Mouse (Mus musculus) heart, postnatal 10 days (tissue): Measurements from ENCODE around the gene Npcd. TPM values are rescaled to one million over a fixed set of nuclear protein-coding genes. Genes with fewer than 3 reads are reported as not detected.

Experiments used
- DNase-seq, 2 experiments: peaks; one replicate each; pipeline ENCODE4 v3.0.0; 2021
- intact Hi-C: fragments of 180-260 bp; cut with DNase I; formaldehyde crosslinking; loops from one replicate; pipeline ENCODE4 v1.15.1; 2025
- total RNA-seq, 2 experiments: library from RNA; stranded (reverse); gene quantifications; 2 replicates each; pipeline ENCODE4 v1.2.3; 2021

Npcd gene
- total RNA-seq, 2 experiments from 2014 or later = 0.74 to 1.8 TPM

- DNase-seq = peak; percentile 99
- intact Hi-C loops = no loop called here
These were observed 59.7 kb downstream of the Npcd start for GRCm38 (mm10) chr15:79774117-79775027.

GRCm38 (mm10) chr15:79770629-79771240, 63.3 kb downstream of the Npcd start:
- intact Hi-C loops = no loop called here
- no peak for DNase-seq

- intact Hi-C loops = no loop called here
These were observed 65.7 kb downstream of the Npcd start for GRCm38 (mm10) chr15:79768302-79768701.

GRCm38 (mm10) chr15:79767327-79767961, 66.6 kb downstream of the Npcd start:
- intact Hi-C loops = no loop called here
- DNase-seq = peak in 1 of 2 experiments; percentile 42

More at GRCm38 (mm10) chr15:79768302-79768701, 65.7 kb downstream of the Npcd start:
- DNase-seq = no peak

GRCm38 (mm10) chr15:79766586-79767071, 67.4 kb downstream of the Npcd start:
- DNase-seq = no peak
- intact Hi-C loops = no loop called here

GRCm38 (mm10) chr15:79766168-79766567, 67.9 kb downstream of the Npcd start:
- intact Hi-C loops = no loop called here

GRCm38 (mm10) chr15:79765361-79765760, 68.7 kb downstream of the Npcd start:
- peak in 1 of 2 experiments; percentile 47 for DNase-seq
- intact Hi-C loops = no loop called here

More at GRCm38 (mm10) chr15:79766168-79766567, 67.9 kb downstream of the Npcd start:
- no peak for DNase-seq

GRCm38 (mm10) chr15:79764539-79765267, 69.3 kb downstream of the Npcd start:
- DNase-seq = no peak
- intact Hi-C loops = no loop called here

GRCm38 (mm10) chr15:79763601-79764246, 70.3 kb downstream of the Npcd start:
- DNase-seq = no peak
- intact Hi-C loops = no loop called here

- intact Hi-C loops = no loop called here
- no peak for DNase-seq
These were observed 71.0 kb downstream of the Npcd start for GRCm38 (mm10) chr15:79763001-79763400.

GRCm38 (mm10) chr15:79760956-79761355, 73.1 kb downstream of the Npcd start:
- intact Hi-C loops = no loop called here
- DNase-seq = no peak

GRCm38 (mm10) chr15:79757118-79757517, 76.9 kb downstream of the Npcd start:
- intact Hi-C loops = loop anchor here (5.0 to 10.0 kb wide), 2 partner anchors 125 to 158 kb away; no protein-coding TSS in a partner anchor
- no peak for DNase-seq

- intact Hi-C loops = loop anchor here (5.0 to 10.0 kb wide), 2 partner anchors 126 to 159 kb away; no protein-coding TSS in a partner anchor
These were observed 77.9 kb downstream of the Npcd start for GRCm38 (mm10) chr15:79755977-79756625.

GRCm38 (mm10) chr15:79755176-79755575, 78.9 kb downstream of the Npcd start:
- no peak for DNase-seq
- intact Hi-C loops = loop anchor here (5.0 to 10.0 kb wide), 2 partner anchors 127 to 160 kb away; no protein-coding TSS in a partner anchor

More at GRCm38 (mm10) chr15:79755977-79756625, 77.9 kb downstream of the Npcd start:
- DNase-seq = no peak

GRCm38 (mm10) chr15:79753873-79754272, 80.2 kb downstream of the Npcd start:
- DNase-seq = no peak
- intact Hi-C loops = loop anchor here (2.0 to 10.0 kb wide), 4 partner anchors 77 to 323 kb away; no protein-coding TSS in a partner anchor

GRCm38 (mm10) chr15:79753420-79753752, 80.7 kb downstream of the Npcd start:
- no peak for DNase-seq
- intact Hi-C loops = loop anchor here (2.0 to 10.0 kb wide), 4 partner anchors 77 to 324 kb away; no protein-coding TSS in a partner anchor

GRCm38 (mm10) chr15:79752742-79753419, 81.2 kb downstream of the Npcd start:
- peak; percentile 87 to 89 for DNase-seq
- intact Hi-C loops = loop anchor here (2.0 to 10.0 kb wide), 4 partner anchors 78 to 324 kb away; no protein-coding TSS in a partner anchor

GRCm38 (mm10) chr15:79751772-79752171, 82.3 kb downstream of the Npcd start:
- DNase-seq = no peak
- intact Hi-C loops = loop anchor here (2.0 to 10.0 kb wide), 4 partner anchors 79 to 326 kb away; no protein-coding TSS in a partner anchor
